Mouse (Mus musculus): ENCODE data around the gene Phactr2. TPM values are rescaled to one million over a fixed set of nuclear protein-coding genes. Genes with fewer than 3 reads are reported as not detected.

Phactr2 gene
- polyA plus RNA-seq, 1 experiment = 3.5 TPM

DNA sequence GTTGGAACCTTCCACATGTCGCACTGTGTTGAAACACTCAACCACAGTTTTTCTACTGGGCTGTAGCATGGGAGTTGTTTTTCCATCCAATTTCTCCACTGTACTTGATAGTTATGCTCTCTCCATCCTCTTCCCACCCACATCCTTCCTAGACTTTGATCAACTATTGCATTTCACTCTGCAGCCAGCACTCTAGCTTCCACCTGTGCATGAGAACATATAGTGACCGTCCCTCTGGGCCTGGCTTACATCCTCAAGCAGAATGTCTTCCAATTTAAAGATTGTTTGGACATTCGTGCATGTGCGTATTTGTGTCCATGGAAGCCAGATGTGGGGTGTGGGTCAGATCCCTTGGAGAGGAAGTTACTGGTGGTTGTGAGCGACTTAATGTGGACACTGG is 114.4 kb downstream of the Phactr2 start:
- 94% methylated on average over 5 of the region's 5 CpGs for WGBS
- H3K27ac ChIP-seq (ENCODE audit: insufficient read depth, low read length) = no peak overlapping the region
- no peak overlapping the region for H3K4me3 ChIP-seq (ENCODE audit: extremely low read depth, insufficient read depth, insufficient read length)
- no peaks in the 10 kb centered on the region for H3K36me3 ChIP-seq (ENCODE audit: control insufficient read depth, insufficient read depth, low read length)
- H3K27me3 ChIP-seq (ENCODE audit: control insufficient read depth, insufficient read depth, low read length) = no peaks in the 10 kb centered on the region
- no peak for DNase-seq (ENCODE audit: low read depth in 1 of 2, low spot score in 2 of 2)
- no peaks in the 10 kb centered on the region for H3K4me1 ChIP-seq (ENCODE audit: control insufficient read depth, insufficient read depth, insufficient read length)
- TF ChIP-seq CTCF (IDR thresholded peaks at IDR 0.05; ENCODE audit: extremely low read depth, insufficient read depth, insufficient read length, insufficient replicate concordance) (no peak), POLR2A (IDR thresholded peaks at IDR 0.05; ENCODE audit: low read depth, low read length) (no peak)

GRCm38 (mm10) chr10:13358679-13359078 is 115.5 kb downstream of the Phactr2 start:
- Histone ChIP-seq H3K27me3 (ENCODE audit: control insufficient read depth, insufficient read depth, low read length) (no peaks in the 10 kb centered on the region), H3K4me3 (ENCODE audit: extremely low read depth, insufficient read depth, insufficient read length) (no peak overlapping the region), H3K27ac (ENCODE audit: insufficient read depth, low read length) (no peak overlapping the region), H3K36me3 (ENCODE audit: control insufficient read depth, insufficient read depth, low read length) (no peaks in the 10 kb centered on the region), H3K4me1 (ENCODE audit: control insufficient read depth, insufficient read depth, insufficient read length) (no peaks in the 10 kb centered on the region)
- no peak for DNase-seq (ENCODE audit: low read depth in 1 of 2, low spot score in 2 of 2)
- TF ChIP-seq POLR2A (IDR thresholded peaks at IDR 0.05; ENCODE audit: low read depth, low read length) (no peak), CTCF (IDR thresholded peaks at IDR 0.05; ENCODE audit: extremely low read depth, insufficient read depth, insufficient read length, insufficient replicate concordance) (no peak)
- WGBS = 77% methylated on average over 3 of the region's 3 CpGs

- H3K4me1 ChIP-seq (ENCODE audit: control insufficient read depth, insufficient read depth, insufficient read length) = no peaks in the 10 kb centered on the region
- H3K27me3 ChIP-seq (ENCODE audit: control insufficient read depth, insufficient read depth, low read length) = no peaks in the 10 kb centered on the region
- 85% methylated on average over 5 of the region's 5 CpGs for WGBS
- no peak for DNase-seq (ENCODE audit: low read depth in 1 of 2, low spot score in 2 of 2)
- H3K36me3 ChIP-seq (ENCODE audit: control insufficient read depth, insufficient read depth, low read length) = no peaks in the 10 kb centered on the region
- H3K4me3 ChIP-seq (ENCODE audit: extremely low read depth, insufficient read depth, insufficient read length) = no peak overlapping the region
- H3K27ac ChIP-seq (ENCODE audit: insufficient read depth, low read length) = no peak overlapping the region
- no peak for TF ChIP-seq CTCF (IDR thresholded peaks at IDR 0.05; ENCODE audit: extremely low read depth, insufficient read depth, insufficient read length, insufficient replicate concordance)
- no peak for TF ChIP-seq POLR2A (IDR thresholded peaks at IDR 0.05; ENCODE audit: low read depth, low read length)
Observed at GRCm38 (mm10) chr10:13346609-13347290, 127.5 kb downstream of the Phactr2 start.

DNA sequence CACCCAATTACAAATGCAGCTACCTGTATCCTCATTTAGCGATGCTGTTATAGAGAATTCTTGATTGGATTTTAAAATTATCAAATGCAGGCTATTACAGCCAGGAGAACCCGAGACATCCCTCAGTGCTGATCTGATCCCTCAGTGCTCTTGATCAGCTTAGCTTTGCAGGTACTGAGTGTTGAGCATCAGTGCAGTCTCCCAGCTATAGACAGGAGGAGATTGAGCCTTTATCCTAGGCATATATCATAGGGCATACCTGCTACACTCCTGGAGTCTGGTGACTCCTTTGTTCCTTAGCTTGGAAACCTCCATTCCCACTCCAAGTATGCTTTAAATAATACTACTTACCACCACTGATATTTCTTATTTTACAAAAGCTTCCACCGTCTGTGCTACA is 133.6 kb downstream of the Phactr2 start:
- no peak overlapping the region for H3K4me3 ChIP-seq (ENCODE audit: extremely low read depth, insufficient read depth, insufficient read length)
- TF ChIP-seq CTCF (IDR thresholded peaks at IDR 0.05; ENCODE audit: extremely low read depth, insufficient read depth, insufficient read length, insufficient replicate concordance) = no peak
- no peak for TF ChIP-seq POLR2A (IDR thresholded peaks at IDR 0.05; ENCODE audit: low read depth, low read length)
- no peak for DNase-seq (ENCODE audit: low read depth in 1 of 2, low spot score in 2 of 2)
- no peaks in the 10 kb centered on the region for H3K4me1 ChIP-seq (ENCODE audit: control insufficient read depth, insufficient read depth, insufficient read length)
- no peaks in the 10 kb centered on the region for H3K36me3 ChIP-seq (ENCODE audit: control insufficient read depth, insufficient read depth, low read length)
- no peak overlapping the region for H3K27ac ChIP-seq (ENCODE audit: insufficient read depth, low read length)
- whole genome bisulfite sequencing = 88% methylated on average over 3 of the region's 3 CpGs
- H3K27me3 ChIP-seq (ENCODE audit: control insufficient read depth, insufficient read depth, low read length) = no peaks in the 10 kb centered on the region

DNA sequence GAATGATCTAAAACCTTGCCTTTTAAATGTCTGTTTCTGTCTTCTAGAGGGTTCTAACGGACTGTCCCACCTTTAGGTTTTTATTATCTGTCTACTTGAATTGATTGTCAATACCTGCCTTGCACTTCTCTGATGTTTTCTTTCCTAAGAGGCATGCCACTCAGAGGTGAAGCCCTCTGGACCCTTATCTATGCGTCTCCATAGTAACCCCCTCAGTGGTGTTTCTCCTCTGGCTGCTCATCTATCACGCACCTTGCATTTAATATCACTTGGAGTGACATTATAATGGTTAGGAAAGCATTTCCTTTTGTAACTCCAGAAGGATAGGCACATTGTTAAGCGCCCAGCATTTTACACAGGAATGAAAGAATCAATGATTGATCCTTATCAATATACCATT is 137.2 kb downstream of the Phactr2 start:
- DNase-seq (ENCODE audit: low read depth in 1 of 2, low spot score in 2 of 2) = no peak
- TF ChIP-seq CTCF (IDR thresholded peaks at IDR 0.05; ENCODE audit: extremely low read depth, insufficient read depth, insufficient read length, insufficient replicate concordance) (no peak), POLR2A (IDR thresholded peaks at IDR 0.05; ENCODE audit: low read depth, low read length) (no peak)
- H3K36me3 ChIP-seq (ENCODE audit: control insufficient read depth, insufficient read depth, low read length) = no peaks in the 10 kb centered on the region
- H3K4me1 ChIP-seq (ENCODE audit: control insufficient read depth, insufficient read depth, insufficient read length) = no peaks in the 10 kb centered on the region
- no peak overlapping the region for H3K4me3 ChIP-seq (ENCODE audit: extremely low read depth, insufficient read depth, insufficient read length)
- no peak overlapping the region for H3K27ac ChIP-seq (ENCODE audit: insufficient read depth, low read length)
- WGBS = 92% methylated on average over 4 of the region's 4 CpGs
- no peaks in the 10 kb centered on the region for H3K27me3 ChIP-seq (ENCODE audit: control insufficient read depth, insufficient read depth, low read length)

GRCm38 (mm10) chr10:13335814-13336213 is 138.4 kb downstream of the Phactr2 start:
- 92% methylated on average over 6 of the region's 6 CpGs for WGBS
- H3K4me3 ChIP-seq (ENCODE audit: extremely low read depth, insufficient read depth, insufficient read length) = no peak overlapping the region
- TF ChIP-seq POLR2A (IDR thresholded peaks at IDR 0.05; ENCODE audit: low read depth, low read length) = no peak
- TF ChIP-seq CTCF (IDR thresholded peaks at IDR 0.05; ENCODE audit: extremely low read depth, insufficient read depth, insufficient read length, insufficient replicate concordance) = no peak
- no peaks in the 10 kb centered on the region for H3K4me1 ChIP-seq (ENCODE audit: control insufficient read depth, insufficient read depth, insufficient read length)
- no peaks in the 10 kb centered on the region for H3K36me3 ChIP-seq (ENCODE audit: control insufficient read depth, insufficient read depth, low read length)
- no peaks in the 10 kb centered on the region for H3K27me3 ChIP-seq (ENCODE audit: control insufficient read depth, insufficient read depth, low read length)
- DNase-seq (ENCODE audit: low read depth in 1 of 2, low spot score in 2 of 2) = no peak
- no peak overlapping the region for H3K27ac ChIP-seq (ENCODE audit: insufficient read depth, low read length)

- TF ChIP-seq CTCF (IDR thresholded peaks at IDR 0.05; ENCODE audit: extremely low read depth, insufficient read depth, insufficient read length, insufficient replicate concordance) (no peak), POLR2A (IDR thresholded peaks at IDR 0.05; ENCODE audit: low read depth, low read length) (no peak)
- Histone ChIP-seq H3K4me3 (ENCODE audit: extremely low read depth, insufficient read depth, insufficient read length) (no peak overlapping the region), H3K27ac (ENCODE audit: insufficient read depth, low read length) (no peak overlapping the region), H3K27me3 (ENCODE audit: control insufficient read depth, insufficient read depth, low read length) (no peaks in the 10 kb centered on the region), H3K36me3 (ENCODE audit: control insufficient read depth, insufficient read depth, low read length) (no peaks in the 10 kb centered on the region), H3K4me1 (ENCODE audit: control insufficient read depth, insufficient read depth, insufficient read length) (no peaks in the 10 kb centered on the region)
- DNase-seq (ENCODE audit: low read depth in 1 of 2, low spot score in 2 of 2) = no peak
- 90% methylated on average over 6 of the region's 6 CpGs for WGBS
Observed at GRCm38 (mm10) chr10:13335347-13335746, 138.9 kb downstream of the Phactr2 start.
